Mouse (Mus musculus) cerebellum, adult 2 months (tissue): ENCODE results near the gene Mchr1.

Source experiments
- CTCF ChIP-seq: fragments of 200-500 bp; IDR thresholded peaks from 2 replicates; pipeline ENCODE4 v1.5.1; 2011; ENCODE audit warnings: low read depth, mild to moderate bottlenecking, control low read depth, low read length, moderate library complexity, borderline replicate concordance; ENCODE audit not compliant: insufficient read depth
- POLR2A ChIP-seq: fragments of 200-500 bp; IDR thresholded peaks from 2 replicates; pipeline ENCODE4 v1.6.1; 2011; ENCODE audit warnings: low read length, control low read depth, borderline replicate concordance; ENCODE audit not compliant: insufficient read depth

DNA sequence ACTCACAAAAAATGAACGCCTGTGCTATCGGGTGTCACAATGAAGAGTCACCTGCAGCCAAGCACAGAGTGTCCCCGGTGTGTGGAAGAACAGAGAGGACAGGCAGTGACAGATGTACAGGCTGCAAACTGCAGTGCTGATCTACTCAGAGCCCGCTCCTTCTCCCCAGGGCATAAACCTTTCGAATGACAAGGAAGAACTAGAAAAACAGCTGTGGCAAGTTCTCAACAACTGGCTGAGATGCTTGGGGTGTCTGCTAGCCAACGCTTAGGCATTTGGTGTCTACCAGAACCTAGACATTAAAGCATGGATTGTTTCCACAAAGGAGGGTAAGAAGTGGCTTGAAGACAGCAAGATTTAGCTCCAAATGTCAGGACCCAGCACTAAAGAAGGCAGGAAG, 9.6 kb upstream of the Mchr1 start:
- no peak for TF ChIP-seq CTCF
- no peak for TF ChIP-seq POLR2A
